Mouse (Mus musculus) kidney, adult 18-20 months (tissue): ENCODE results near the gene Mrps7.
"Not testable (repeated sequence)": the region's sequence is repeated elsewhere in the genome, so short reads cannot be mapped to it uniquely, and the experiment has no call there.

ENCODE experiments used
- DNase-seq: peaks from one replicate; pipeline ENCODE4 v3.0.0; 2021

Mrps7 gene

GRCm38 (mm10) chr11:115630532-115631504, 27.1 kb downstream of the Mrps7 start:
- DNase-seq: no peak

- DNase-seq: peak; percentile 66
Observed at GRCm38 (mm10) chr11:115631505-115631890, 27.8 kb downstream of the Mrps7 start.

GRCm38 (mm10) chr11:115632247-115632646, 28.5 kb downstream of the Mrps7 start:
- DNase-seq: no peak

GRCm38 (mm10) chr11:115632862-115633261, 29.1 kb downstream of the Mrps7 start:
- no peak for DNase-seq

GRCm38 (mm10) chr11:115634109-115634508, 30.4 kb downstream of the Mrps7 start:
- DNase-seq: no peak

GRCm38 (mm10) chr11:115635041-115635440, 31.3 kb downstream of the Mrps7 start:
- DNase-seq: no peak

- DNase-seq: no peak
Observed at GRCm38 (mm10) chr11:115635484-115635883, 31.8 kb downstream of the Mrps7 start.

GRCm38 (mm10) chr11:115636960-115637359, 33.2 kb downstream of the Mrps7 start:
- DNase-seq: no peak

- DNase-seq: no peak
Observed at GRCm38 (mm10) chr11:115638498-115639409, 35.0 kb downstream of the Mrps7 start.

- DNase-seq: no peak
Observed at GRCm38 (mm10) chr11:115639540-115639939, 35.8 kb downstream of the Mrps7 start.

GRCm38 (mm10) chr11:115640311-115640828, 36.6 kb downstream of the Mrps7 start:
- DNase-seq: no peak

- DNase-seq: no peak
Observed at GRCm38 (mm10) chr11:115640978-115641663, 37.4 kb downstream of the Mrps7 start.

- no peak for DNase-seq
Observed at GRCm38 (mm10) chr11:115641664-115642036, 37.9 kb downstream of the Mrps7 start.

- no peak for DNase-seq
Observed at GRCm38 (mm10) chr11:115642705-115643104, 39.0 kb downstream of the Mrps7 start.

GRCm38 (mm10) chr11:115643265-115643664, 39.5 kb downstream of the Mrps7 start:
- DNase-seq: no peak

- DNase-seq: no peak
Observed at GRCm38 (mm10) chr11:115644308-115644707, 40.6 kb downstream of the Mrps7 start.

GRCm38 (mm10) chr11:115645498-115645897, 41.8 kb downstream of the Mrps7 start:
- not testable (repeated sequence) for DNase-seq

GRCm38 (mm10) chr11:115646439-115646838, 42.7 kb downstream of the Mrps7 start:
- DNase-seq: no peak

GRCm38 (mm10) chr11:115647459-115647858, 43.7 kb downstream of the Mrps7 start:
- peak; percentile 34 for DNase-seq

- DNase-seq: no peak
Observed at GRCm38 (mm10) chr11:115649706-115650105, 46.0 kb downstream of the Mrps7 start.

GRCm38 (mm10) chr11:115651680-115652079, 48.0 kb downstream of the Mrps7 start:
- no peak for DNase-seq

- no peak for DNase-seq
Observed at GRCm38 (mm10) chr11:115653194-115653593, 49.5 kb downstream of the Mrps7 start.

- DNase-seq: no peak
Observed at GRCm38 (mm10) chr11:115654128-115654527, 50.4 kb downstream of the Mrps7 start.
